Mouse (Mus musculus) myocyte (in vitro differentiated cells): Measurements from ENCODE around the gene Nphs2.

Experiments
- CEBPB ChIP-seq: IDR thresholded peaks from 2 replicates; pipeline ENCODE4 v1.6.1; 2011; ENCODE audit warnings: mild to moderate bottlenecking, moderate library complexity; ENCODE audit not compliant: poor library complexity, insufficient read depth, severe bottlenecking
- E2F4 ChIP-seq: IDR thresholded peaks from one replicate; pipeline ENCODE4 v1.6.1; 2011; ENCODE audit warnings: mild to moderate bottlenecking, control low read depth, moderate library complexity; ENCODE audit not compliant: insufficient read depth
- MAX ChIP-seq: IDR thresholded peaks from one replicate; pipeline ENCODE4 v1.6.1; 2011; ENCODE audit warnings: low read depth, mild to moderate bottlenecking, control low read depth
- MYOD1 ChIP-seq, 3 experiments: IDR thresholded peaks; one replicate each; pipeline ENCODE4 v1.6.1; 2011; ENCODE audit warnings: control low read depth in 2 of 3, low read depth in 2 of 3, mild to moderate bottlenecking in 2 of 3, moderate library complexity in 1 of 3; ENCODE audit not compliant: insufficient read length in 2 of 3, control insufficient read depth in 1 of 3
- MYOG ChIP-seq, 3 experiments: IDR thresholded peaks; one replicate each; pipeline ENCODE4 v1.6.1; 2011; ENCODE audit warnings: control low read depth in 2 of 3, low read depth in 2 of 3, mild to moderate bottlenecking in 2 of 3; ENCODE audit not compliant: insufficient read length in 2 of 3, control insufficient read depth in 1 of 3, insufficient read depth in 1 of 3
- POLR2A ChIP-seq: IDR thresholded peaks from one replicate; pipeline ENCODE4 v1.6.1; 2011; ENCODE audit warnings: low read depth, mild to moderate bottlenecking, control low read depth, moderate library complexity; ENCODE audit not compliant: insufficient read length
- POLR2AphosphoS2 ChIP-seq: IDR thresholded peaks from one replicate; pipeline ENCODE4 v1.6.1; 2011; ENCODE audit warnings: low read depth, control low read depth; ENCODE audit not compliant: insufficient read length
- REST ChIP-seq: IDR thresholded peaks from one replicate; pipeline ENCODE4 v1.6.1; 2011; ENCODE audit warnings: mild to moderate bottlenecking, control low read depth, moderate library complexity; ENCODE audit not compliant: insufficient read depth, insufficient read length
- SRF ChIP-seq: IDR thresholded peaks from one replicate; pipeline ENCODE4 v1.6.1; 2011; ENCODE audit warnings: low read depth; ENCODE audit not compliant: control insufficient read depth, insufficient read length
- TCF12 ChIP-seq: IDR thresholded peaks from one replicate; pipeline ENCODE4 v1.6.1; 2011; ENCODE audit warnings: mild to moderate bottlenecking, control low read depth; ENCODE audit not compliant: poor library complexity, insufficient read depth, severe bottlenecking
- TCF3 ChIP-seq: IDR thresholded peaks from one replicate; pipeline ENCODE4 v1.6.1; 2011; ENCODE audit warnings: low read depth, control low read depth; ENCODE audit not compliant: insufficient read length
- USF1 ChIP-seq: IDR thresholded peaks from one replicate; pipeline ENCODE4 v1.6.1; 2011; ENCODE audit warnings: low read depth, mild to moderate bottlenecking, control low read depth, moderate library complexity

DNA sequence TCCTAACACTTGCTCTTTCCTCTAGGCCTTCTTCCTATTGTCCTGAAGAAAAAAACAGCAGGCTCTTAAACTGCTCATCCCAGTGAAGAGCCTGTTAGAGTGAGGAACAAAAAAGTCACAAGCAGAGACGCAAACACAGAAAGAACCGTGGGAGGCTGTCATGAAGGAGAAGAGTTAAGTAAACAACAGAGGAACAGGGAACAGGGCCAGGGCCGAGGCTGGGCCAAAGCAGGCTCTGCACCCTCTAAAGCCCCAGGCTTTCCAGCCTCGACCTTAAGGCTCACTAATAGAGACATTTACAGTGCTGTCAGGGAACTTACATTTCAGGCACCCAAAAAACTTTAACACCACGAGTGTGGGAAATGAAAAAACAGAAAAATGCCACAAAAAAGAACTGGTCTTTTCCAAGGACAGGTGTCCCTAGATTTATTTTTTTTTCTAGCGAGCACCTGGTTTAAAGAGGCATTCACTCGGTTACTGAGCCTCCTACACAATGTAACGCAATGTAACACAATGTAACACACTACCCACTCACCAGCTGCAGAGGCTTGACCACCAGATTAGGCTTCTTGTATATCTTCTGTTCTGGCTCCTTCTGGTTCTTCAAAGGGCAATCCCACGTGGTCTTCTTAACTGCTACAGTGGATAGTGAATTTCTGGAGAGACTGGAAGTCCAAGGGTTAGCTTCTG lies 25.5 kb upstream of the Nphs2 start:
- TF ChIP-seq SRF = no peak
- TF ChIP-seq USF1 = no peak
- no peak for TF ChIP-seq TCF3
- TF ChIP-seq POLR2A = no peak
- TF ChIP-seq MAX = no peak
- no peak for TF ChIP-seq TCF12
- TF ChIP-seq MYOG (IDR thresholded peaks at IDR 0.05; ENCODE audit: control insufficient read depth in 1 of 3, insufficient read depth in 1 of 3, insufficient read length in 2 of 3, low read depth in 2 of 3) = no peak
- TF ChIP-seq E2F4 = no peak
- TF ChIP-seq MYOD1 (IDR thresholded peaks at IDR 0.05; ENCODE audit: control insufficient read depth in 1 of 3, insufficient read length in 2 of 3, low read depth in 2 of 3) = no peak
- no peak for TF ChIP-seq CEBPB
- no peak for TF ChIP-seq POLR2AphosphoS2
- TF ChIP-seq REST = no peak
